Mouse (Mus musculus) embryonic facial prominence, embryonic 15.5 days (tissue): ENCODE measurements around the gene Lyz1. TPM values are rescaled to one million over a fixed set of nuclear protein-coding genes. Genes with fewer than 3 reads are reported as not detected.

Experiments used
- ATAC-seq: fragments of 200-750 bp; cut with Nextera tagmentation; 2 replicates; pipeline ENCODE4 v1.8.0; 2017; ENCODE audit warnings: low read depth, moderate TSS enrichment; ENCODE audit not compliant: insufficient number of reproducible peaks, low FRiP score, low TSS enrichment
- H3K27ac ChIP-seq: fragments of 300-500 bp; sonication (generic); replicated peaks from 2 replicates; pipeline ENCODE4 v1.5.1; 2015; ENCODE audit warnings: mild to moderate bottlenecking, inconsistent platforms
- H3K27me3 ChIP-seq: fragments of 300-500 bp; sonication (generic); 2 replicates; pipeline ENCODE4 v1.6.1; 2015; ENCODE audit warnings: inconsistent platforms
- H3K36me3 ChIP-seq: fragments of 300-500 bp; sonication (generic); 2 replicates; pipeline ENCODE4 v1.6.1; 2015; ENCODE audit warnings: mild to moderate bottlenecking, inconsistent platforms
- H3K4me1 ChIP-seq: fragments of 300-500 bp; sonication (generic); 2 replicates; pipeline ENCODE4 v1.6.1; 2015; ENCODE audit warnings: inconsistent platforms
- H3K4me2 ChIP-seq: fragments of 300-500 bp; sonication (generic); replicated peaks from 2 replicates; pipeline ENCODE4 v1.6.1; 2015; ENCODE audit warnings: mild to moderate bottlenecking, inconsistent platforms
- H3K4me3 ChIP-seq: fragments of 300-500 bp; sonication (generic); replicated peaks from 2 replicates; pipeline ENCODE4 v1.5.1; 2015; ENCODE audit warnings: mild to moderate bottlenecking, inconsistent platforms
- H3K9ac ChIP-seq: fragments of 300-500 bp; sonication (generic); 2 replicates; pipeline ENCODE4 v1.6.1; 2015; ENCODE audit warnings: inconsistent platforms
- H3K9me3 ChIP-seq: fragments of 300-500 bp; sonication (generic); replicated peaks from 2 replicates; pipeline ENCODE4 v1.6.1; 2016; ENCODE audit warnings: inconsistent platforms
- WGBS: fragments of 180-500 bp; shearing (Covaris S2); methylation state at CpG from one replicate; pipeline ENCODE4 v1.1.7; 2015; 5-methylcytosine and 5-hydroxymethylcytosine counted together
- polyA plus RNA-seq: library from polyadenylated mRNA; unstranded; fragments of >200 nt; fragmentation: Nextera tagmentation; extraction: Ambion mirVana; gene quantifications from 2 replicates; pipeline ENCODE4 v1.2.1, GENCODE M21; 2015

Gene Lyz1
- polyA plus RNA-seq, result 0.13 TPM in 1 of 2 replicates, not detected in the other

DNA sequence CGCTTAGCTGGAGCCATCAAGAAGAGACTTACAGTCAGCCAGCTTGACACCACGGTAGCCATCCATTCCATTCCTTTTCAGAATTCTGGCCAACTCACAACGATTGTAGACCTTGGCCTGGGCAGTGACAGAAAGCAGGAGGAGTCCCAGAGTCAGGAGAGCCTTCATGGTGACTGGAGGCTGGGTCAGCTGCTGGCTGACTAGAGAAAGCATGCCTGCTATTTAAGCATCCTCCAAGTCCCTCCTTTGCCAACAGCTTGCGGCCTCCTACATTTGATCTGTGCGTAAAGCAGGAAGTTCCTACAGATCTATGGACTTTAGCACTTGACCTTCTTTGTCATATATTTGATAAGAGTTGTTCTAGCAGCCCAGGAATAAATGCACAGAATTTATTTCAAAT is at the start of gene Lyz1:
Lyz1 (minus strand) TSS at position 198 of the 400 bp plus-strand sequence.
- no peak within 1 kb of the TSS for H3K9ac ChIP-seq
- no peak for ATAC-seq
- no peak within 1 kb of the TSS for H3K4me2 ChIP-seq
- no peaks in the 10 kb centered on the region for H3K36me3 ChIP-seq
- no peak within 1 kb of the TSS for H3K27ac ChIP-seq
- no peaks in the 10 kb centered on the region for H3K4me1 ChIP-seq
- H3K9me3 ChIP-seq, result no peaks in the 10 kb centered on the region
- H3K4me3 ChIP-seq, result no peak within 1 kb of the TSS
- no peaks in the 10 kb centered on the region for H3K27me3 ChIP-seq
- 78% methylated on average over 5 of the region's 5 CpGs for WGBS

DNA sequence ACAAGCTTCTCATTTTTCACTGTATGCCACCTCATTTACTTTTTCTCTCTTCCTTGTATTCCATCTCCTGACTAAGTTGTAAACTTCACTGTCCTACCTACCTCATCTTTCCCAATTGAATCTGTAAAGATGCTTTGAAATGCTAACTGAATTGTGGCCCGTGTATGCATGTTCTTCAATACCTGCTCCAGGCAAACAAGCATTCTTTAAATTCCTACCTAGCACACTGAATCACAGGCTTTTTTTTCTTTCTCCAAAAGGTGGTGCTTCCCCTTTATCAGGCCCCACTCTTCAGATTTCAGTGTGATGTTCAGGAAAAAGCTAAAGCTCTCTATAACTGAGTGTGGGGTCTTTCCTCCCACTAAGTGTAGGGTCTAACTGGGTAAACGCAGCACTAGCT is 49.7 kb upstream of the Lyz1 start:
- H3K27me3 ChIP-seq, result no peaks in the 10 kb centered on the region
- H3K27ac ChIP-seq, result no peak overlapping the region

DNA sequence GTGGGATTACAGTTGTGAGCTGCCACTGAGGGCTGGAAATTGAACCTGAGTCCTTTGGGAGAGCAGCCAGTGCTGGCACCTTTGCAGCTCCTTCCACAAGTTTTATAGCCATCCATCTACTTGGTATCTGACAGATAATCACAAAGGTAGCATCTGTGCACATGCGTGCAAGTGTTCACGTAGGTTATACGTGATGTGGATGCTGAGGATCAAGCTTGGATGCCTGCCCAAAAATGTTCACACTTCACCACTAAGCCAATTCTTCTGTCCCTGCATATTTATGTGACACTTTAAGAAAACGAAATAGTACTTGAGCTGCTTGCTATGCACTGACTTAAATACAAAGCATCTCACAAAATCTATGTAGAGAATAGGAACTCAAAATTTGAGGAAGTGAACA is 48.4 kb upstream of the Lyz1 start:
- Histone ChIP-seq H3K4me1 (no peaks in the 10 kb centered on the region), H3K27me3 (no peaks in the 10 kb centered on the region), H3K4me2 (no peak overlapping the region), H3K4me3 (no peak overlapping the region), H3K9me3 (no peaks in the 10 kb centered on the region), H3K27ac (no peak overlapping the region), H3K36me3 (no peaks in the 10 kb centered on the region), H3K9ac (no peak overlapping the region)
- no peak for ATAC-seq
- 68% methylated on average over 4 of the region's 4 CpGs for WGBS

More for the DNA sequence above, 49.7 kb upstream of the Lyz1 start:
- H3K4me3 ChIP-seq, result no peak overlapping the region
- H3K9ac ChIP-seq, result no peak overlapping the region
- no peaks in the 10 kb centered on the region for H3K4me1 ChIP-seq
- WGBS, result 51% methylated on average over 2 of the region's 2 CpGs
- 0 out of 2 replicates have a peak, but pooled peaks cover 3% of the 10 kb centered on the region for H3K36me3 ChIP-seq
- no peaks in the 10 kb centered on the region for H3K9me3 ChIP-seq
- no peak for ATAC-seq
- H3K4me2 ChIP-seq, result no peak overlapping the region

DNA sequence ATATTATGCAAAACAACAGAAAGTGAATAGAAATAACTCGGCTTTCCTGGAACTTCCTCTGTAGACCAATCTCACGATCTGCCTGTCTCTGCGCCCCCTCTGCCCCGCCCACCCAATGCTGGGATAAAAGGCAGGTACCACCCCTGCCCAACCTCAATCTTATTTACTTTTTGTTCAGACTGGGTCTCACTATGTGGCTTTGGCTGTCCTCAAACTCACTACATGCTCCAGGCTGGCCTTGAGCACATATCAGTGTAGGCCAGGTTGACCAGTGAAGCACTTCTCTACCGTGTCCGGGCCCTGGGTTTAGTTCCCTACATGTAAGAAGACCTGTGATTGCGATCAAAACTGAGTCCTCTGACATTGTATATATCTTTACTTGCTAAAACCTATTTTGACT is 46.6 kb upstream of the Lyz1 start:
- Histone ChIP-seq H3K4me1 (no peaks in the 10 kb centered on the region), H3K9ac (no peak overlapping the region), H3K27me3 (no peaks in the 10 kb centered on the region), H3K27ac (no peak overlapping the region), H3K4me2 (no peak overlapping the region), H3K4me3 (no peak overlapping the region), H3K36me3 (no peaks in the 10 kb centered on the region), H3K9me3 (no peaks in the 10 kb centered on the region)
- 83% methylated on average over 7 of the region's 7 CpGs for WGBS
- no peak for ATAC-seq

DNA sequence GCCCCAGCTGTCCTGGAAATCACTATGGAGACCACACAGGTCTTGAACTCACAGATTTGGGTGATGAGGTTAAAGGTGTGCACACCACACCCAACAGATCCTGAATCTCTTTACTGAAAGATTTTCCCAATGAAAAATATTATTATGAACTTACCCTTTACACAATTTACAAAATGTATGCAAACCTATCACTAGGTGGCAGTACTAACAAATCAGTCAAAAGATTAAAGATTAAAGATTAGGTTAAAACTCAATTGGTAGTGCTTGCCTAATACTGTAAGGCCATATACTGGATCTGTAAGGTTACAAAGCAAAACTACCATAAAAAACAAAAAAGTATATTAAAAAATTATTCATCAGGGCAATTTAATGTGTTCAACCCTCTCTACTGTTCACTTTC is 45.3 kb upstream of the Lyz1 start:
- Histone ChIP-seq H3K9ac (no peak overlapping the region), H3K36me3 (no peaks in the 10 kb centered on the region), H3K4me2 (no peak overlapping the region), H3K27ac (no peak overlapping the region), H3K9me3 (no peaks in the 10 kb centered on the region), H3K27me3 (no peaks in the 10 kb centered on the region), H3K4me1 (no peaks in the 10 kb centered on the region), H3K4me3 (no peak overlapping the region)
- ATAC-seq, result no peak

DNA sequence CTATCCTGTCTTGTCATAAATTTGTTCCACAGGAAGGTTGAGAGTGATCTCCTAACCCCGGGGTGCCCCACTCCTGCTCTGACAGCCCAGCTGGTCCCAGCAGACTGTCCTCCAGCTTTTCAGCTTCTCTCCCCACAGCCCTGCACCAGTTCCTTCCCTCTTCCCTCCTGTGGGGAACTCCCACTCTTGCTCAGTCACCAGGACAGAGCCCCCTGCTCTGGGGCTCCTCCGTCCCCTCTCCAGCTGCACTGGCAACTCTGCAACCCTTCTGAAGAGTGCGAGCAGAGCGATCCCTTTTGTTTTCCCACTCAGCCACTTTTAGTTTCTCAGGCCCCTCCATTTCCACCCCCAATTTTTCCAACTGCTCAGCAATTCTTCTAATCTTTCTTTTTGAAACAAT is 43.0 kb upstream of the Lyz1 start:
- ATAC-seq, result peak; percentile 40; the same call in 1 of the 2 replicates
- Histone ChIP-seq H3K4me3 (no peak overlapping the region), H3K9me3 (no peaks in the 10 kb centered on the region), H3K9ac (no peak overlapping the region), H3K4me1 (no peaks in the 10 kb centered on the region), H3K27ac (no peak overlapping the region), H3K27me3 (no peaks in the 10 kb centered on the region), H3K4me2 (no peak overlapping the region), H3K36me3 (no peaks in the 10 kb centered on the region)
- 48% methylated on average over 4 of the region's 4 CpGs for WGBS

DNA sequence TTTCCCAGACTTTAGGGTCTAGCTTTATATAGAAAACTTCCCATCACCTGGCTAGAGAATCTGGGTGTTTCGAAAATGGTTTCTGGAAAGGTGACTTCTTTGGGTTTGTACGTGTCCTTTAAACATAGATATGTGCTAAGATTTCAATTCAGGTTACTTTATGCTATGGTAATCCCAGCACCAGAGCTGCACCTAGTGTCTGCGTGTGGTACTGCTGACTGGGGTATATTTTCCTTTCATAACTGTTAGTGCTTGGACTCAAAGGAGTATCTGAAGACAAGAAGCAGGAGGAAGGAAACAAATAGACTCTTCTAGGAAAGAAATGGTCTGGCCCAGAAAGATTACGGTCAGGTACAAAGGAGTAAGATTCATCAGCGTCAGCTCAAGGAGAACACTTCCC is 37.9 kb upstream of the Lyz1 start:
- Histone ChIP-seq H3K27me3 (no peaks in the 10 kb centered on the region), H3K9me3 (no peaks in the 10 kb centered on the region), H3K4me1 (no peaks in the 10 kb centered on the region), H3K9ac (no peak overlapping the region), H3K36me3 (no peaks in the 10 kb centered on the region), H3K4me2 (no peak overlapping the region), H3K27ac (no peak overlapping the region), H3K4me3 (no peak overlapping the region)
- WGBS, result 80% methylated on average over 5 of the region's 5 CpGs
- ATAC-seq, result no peak

DNA sequence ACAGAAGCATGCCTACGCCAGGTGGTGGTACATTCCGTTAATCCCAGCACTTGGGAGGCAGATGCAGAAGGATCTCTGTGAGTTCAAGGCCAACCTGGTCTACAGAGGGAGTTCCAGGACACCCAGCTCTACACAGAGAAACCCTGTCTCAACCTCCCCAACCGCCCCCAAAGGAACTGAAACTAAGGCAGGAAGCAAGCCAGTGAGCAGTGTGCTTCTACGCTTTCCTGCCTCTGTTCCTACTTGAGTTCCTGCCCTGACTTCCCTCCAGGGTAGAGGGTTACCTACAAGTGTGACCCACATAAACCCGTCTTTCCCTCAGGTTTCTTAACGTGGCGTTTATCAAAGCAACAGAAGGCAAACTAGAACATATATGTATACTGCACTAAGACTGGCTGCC is 31.1 kb upstream of the Lyz1 start:
- Histone ChIP-seq H3K4me2 (no peak overlapping the region), H3K9me3 (no peaks in the 10 kb centered on the region), H3K9ac (no peak overlapping the region), H3K4me3 (no peak overlapping the region), H3K27ac (no peak overlapping the region), H3K4me1 (no peaks in the 10 kb centered on the region), H3K36me3 (no peaks in the 10 kb centered on the region), H3K27me3 (no peaks in the 10 kb centered on the region)
- ATAC-seq, result no peak
- WGBS, result 85% methylated on average over 7 of the region's 7 CpGs

DNA sequence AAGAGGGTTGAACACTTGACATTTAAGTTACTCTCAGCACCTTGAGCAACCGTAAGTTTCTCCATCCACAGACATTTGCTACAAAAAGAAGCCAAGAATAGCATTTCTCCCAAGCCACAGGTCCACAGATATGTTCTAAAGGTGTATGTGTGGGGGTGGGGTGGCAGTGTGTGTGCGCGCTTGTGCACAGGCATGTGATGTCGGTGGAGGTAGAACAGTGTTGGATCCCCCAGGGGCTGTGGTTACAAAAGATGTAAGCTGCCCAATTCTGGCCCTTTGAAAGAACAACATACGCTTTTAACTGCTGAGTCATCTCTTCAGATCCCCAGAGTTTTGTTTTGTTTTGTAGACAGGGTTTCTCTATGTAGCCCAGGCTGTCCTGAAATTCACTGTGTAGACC is 30.0 kb upstream of the Lyz1 start:
- H3K27ac ChIP-seq, result no peak overlapping the region
- H3K9me3 ChIP-seq, result no peaks in the 10 kb centered on the region
- H3K4me3 ChIP-seq, result no peak overlapping the region
- H3K36me3 ChIP-seq, result no peaks in the 10 kb centered on the region
- H3K27me3 ChIP-seq, result no peaks in the 10 kb centered on the region
- no peak overlapping the region for H3K9ac ChIP-seq
- no peak for ATAC-seq
- H3K4me1 ChIP-seq, result no peaks in the 10 kb centered on the region
- 85% methylated on average over 5 of the region's 5 CpGs for WGBS
- no peak overlapping the region for H3K4me2 ChIP-seq

DNA sequence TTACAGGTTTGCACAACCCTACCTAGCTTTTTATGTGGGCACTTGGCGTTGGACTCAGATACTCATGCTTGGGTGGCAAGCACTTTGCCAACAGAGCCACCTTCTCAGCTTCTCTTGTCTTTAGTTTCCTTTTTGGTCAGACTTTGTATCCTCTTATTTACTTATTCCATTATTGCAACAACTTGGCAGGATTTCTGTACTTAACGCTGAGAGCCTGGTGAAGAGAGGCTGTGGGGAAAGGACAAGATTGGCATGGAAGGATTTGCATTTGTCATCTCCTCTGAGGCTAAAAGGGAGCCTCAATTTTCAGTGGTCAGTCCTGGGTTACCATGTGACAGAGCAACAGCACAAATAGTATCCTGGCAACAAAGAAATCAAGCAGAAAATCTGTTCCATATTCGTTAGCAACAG is 27.9 kb upstream of the Lyz1 start:
- Histone ChIP-seq H3K27ac (no peak overlapping the region), H3K36me3 (no peaks in the 10 kb centered on the region), H3K4me1 (no peaks in the 10 kb centered on the region), H3K9ac (no peak overlapping the region), H3K4me2 (no peak overlapping the region), H3K27me3 (no peaks in the 10 kb centered on the region), H3K9me3 (no peaks in the 10 kb centered on the region), H3K4me3 (no peak overlapping the region)
- WGBS, result 76% methylated on average over 3 of the region's 3 CpGs
- ATAC-seq, result no peak

DNA sequence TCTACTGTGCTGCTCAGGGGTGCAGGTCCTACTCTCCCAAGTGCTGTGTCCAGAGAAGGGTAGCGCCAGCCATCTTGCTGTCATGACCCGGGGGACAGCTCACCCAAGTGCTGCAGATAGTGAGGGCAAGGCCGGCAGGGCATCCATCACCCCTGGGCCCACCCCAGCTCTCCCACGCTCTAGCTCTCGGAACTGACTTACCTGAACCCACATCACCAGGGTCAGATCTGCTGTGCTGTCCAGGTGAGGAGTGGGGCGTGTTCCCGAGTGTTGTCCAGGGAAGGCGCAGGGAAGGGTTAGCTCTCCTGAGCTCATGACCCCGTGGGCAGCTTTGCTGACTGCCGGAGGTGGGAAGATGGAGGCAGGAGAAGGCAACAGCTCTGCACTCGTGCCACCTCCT is 23.7 kb upstream of the Lyz1 start:
- ATAC-seq, result no peak
- Histone ChIP-seq H3K4me1 (no peaks in the 10 kb centered on the region), H3K27ac (no peak overlapping the region), H3K4me2 (no peak overlapping the region), H3K9ac (no peak overlapping the region), H3K9me3 (no peaks in the 10 kb centered on the region), H3K4me3 (no peak overlapping the region), H3K36me3 (no peaks in the 10 kb centered on the region), H3K27me3 (no peaks in the 10 kb centered on the region)
- 88% methylated on average over 11 of the region's 11 CpGs for WGBS

DNA sequence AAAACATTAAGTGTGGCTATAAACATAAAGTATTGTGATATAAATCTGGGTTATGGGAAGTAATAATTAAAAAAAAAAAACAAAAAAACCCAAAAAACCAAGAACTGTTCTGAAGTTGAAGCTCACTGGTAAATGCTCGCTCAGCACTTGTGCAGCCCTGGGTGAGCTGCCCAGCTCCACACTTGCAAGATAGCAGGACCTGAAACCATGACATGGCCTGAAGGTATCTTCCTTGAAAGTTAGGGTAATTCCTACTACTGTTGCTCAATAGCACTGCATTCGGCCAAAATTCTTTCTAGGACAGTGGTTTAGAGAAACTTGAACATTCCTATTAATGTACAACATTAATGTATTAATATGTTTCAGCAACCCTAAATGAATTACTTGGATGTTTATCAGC is 20.5 kb upstream of the Lyz1 start:
- H3K27ac ChIP-seq, result no peak overlapping the region
- ATAC-seq, result no peak
- no peak overlapping the region for H3K4me2 ChIP-seq
- H3K9me3 ChIP-seq, result no peaks in the 10 kb centered on the region
- H3K27me3 ChIP-seq, result no peaks in the 10 kb centered on the region
- no peak overlapping the region for H3K4me3 ChIP-seq
- no peak overlapping the region for H3K9ac ChIP-seq
- H3K36me3 ChIP-seq, result no peaks in the 10 kb centered on the region
- 82% methylated on average over 2 of the region's 2 CpGs for WGBS
- H3K4me1 ChIP-seq, result no peaks in the 10 kb centered on the region
